Mouse (Mus musculus) lung, embryonic 15.5 days (tissue): ENCODE measurements around the gene Fam124a. TPM values are rescaled to one million over a fixed set of nuclear protein-coding genes. Genes with fewer than 3 reads are reported as not detected.
"Not testable (repeated sequence)": the region's sequence is repeated elsewhere in the genome, so short reads cannot be mapped to it uniquely, and the experiment has no call there.

Experiments used
- ATAC-seq: fragments of 200-750 bp; cut with Nextera tagmentation; 2 replicates; pipeline ENCODE4 v1.8.0; 2017; ENCODE audit warnings: moderate number of reproducible peaks, borderline replicate concordance; ENCODE audit not compliant: low FRiP score, low TSS enrichment; ENCODE audit errors: extremely low read depth
- H3K27ac ChIP-seq: fragments of 300-500 bp; sonication (generic); 2 replicates; pipeline ENCODE4 v1.5.1; 2015; ENCODE audit warnings: moderate library complexity, mild to moderate bottlenecking, inconsistent platforms
- H3K27me3 ChIP-seq: fragments of 300-500 bp; sonication (generic); 2 replicates; pipeline ENCODE4 v1.6.1; 2015; ENCODE audit warnings: inconsistent platforms
- H3K36me3 ChIP-seq: fragments of 300-500 bp; sonication (generic); 2 replicates; pipeline ENCODE4 v1.6.1; 2015; ENCODE audit warnings: inconsistent platforms
- H3K4me1 ChIP-seq: fragments of 300-500 bp; sonication (generic); 2 replicates; pipeline ENCODE4 v1.6.1; 2015; ENCODE audit warnings: inconsistent platforms
- H3K4me2 ChIP-seq: fragments of 300-500 bp; sonication (generic); 2 replicates; pipeline ENCODE4 v1.6.1; 2015; ENCODE audit warnings: inconsistent platforms, mild to moderate bottlenecking, moderate library complexity
- H3K4me3 ChIP-seq: fragments of 300-500 bp; sonication (generic); 2 replicates; pipeline ENCODE4 v1.5.1; 2015; ENCODE audit warnings: mild to moderate bottlenecking, inconsistent platforms
- H3K9ac ChIP-seq: fragments of 300-500 bp; sonication (generic); 2 replicates; pipeline ENCODE4 v1.6.1; 2015; ENCODE audit warnings: inconsistent platforms
- H3K9me3 ChIP-seq: fragments of 300-500 bp; sonication (generic); 2 replicates; pipeline ENCODE4 v1.6.1; 2016; ENCODE audit warnings: inconsistent platforms
- WGBS: fragments of 180-500 bp; shearing (Covaris S2); methylation state at CpG from one replicate; pipeline ENCODE4 v1.1.7; 2015; 5-methylcytosine and 5-hydroxymethylcytosine counted together
- polyA plus RNA-seq: library from polyadenylated mRNA; unstranded; fragments of >200 nt; fragmentation: Nextera tagmentation; extraction: Ambion mirVana; gene quantifications from 2 replicates; pipeline ENCODE4 v1.2.1, GENCODE M21; 2015

Fam124a gene
- polyA plus RNA-seq, 1 experiment from 2014 or later: 5.9 TPM

DNA sequence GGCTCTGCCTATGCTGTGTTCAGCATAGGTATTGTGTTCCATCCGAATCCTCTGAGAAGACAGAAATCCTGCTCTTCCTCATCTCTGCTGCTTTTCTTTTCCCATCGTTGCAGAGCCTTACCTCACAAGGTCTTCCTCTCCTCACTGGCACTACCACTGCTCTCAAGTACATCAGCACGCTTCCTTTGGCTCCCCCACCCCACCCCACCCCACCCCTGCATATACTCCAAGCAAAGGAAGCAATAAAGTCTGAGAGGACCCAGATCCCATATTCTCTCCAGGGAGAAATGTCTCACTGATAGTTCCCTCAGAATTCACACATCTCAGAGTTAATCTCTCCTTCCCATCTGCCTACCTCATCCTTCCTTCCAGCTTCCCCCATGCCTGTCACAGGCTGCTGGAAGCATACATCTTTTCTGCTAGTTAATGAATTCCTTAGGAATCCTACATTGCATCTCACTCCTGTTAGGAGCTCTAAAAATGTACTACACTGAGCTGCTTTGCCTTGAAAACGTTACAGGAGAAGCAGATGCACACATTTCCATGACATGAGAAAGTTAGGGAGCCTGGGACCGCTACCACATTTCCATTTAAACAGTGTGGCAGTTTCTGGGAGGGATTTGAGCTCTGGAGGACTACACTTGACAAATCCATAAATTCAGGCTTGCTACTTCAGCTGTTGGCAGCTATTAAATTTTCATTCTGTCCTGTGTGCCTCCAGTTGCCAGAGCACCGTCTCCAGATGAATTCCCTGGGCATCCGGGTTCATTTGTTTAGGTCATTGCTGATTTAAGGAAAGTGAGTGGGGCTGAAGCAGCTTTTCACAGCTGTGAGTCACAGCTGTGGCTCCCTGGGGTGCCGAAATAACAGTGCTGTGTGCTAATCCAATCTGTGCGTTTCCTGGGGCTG lies 82.2 kb downstream of the Fam124a start:
- 19% methylated on average over 9 of the region's 9 CpGs for WGBS
- Histone ChIP-seq H3K36me3 (no peaks in the 10 kb centered on the region), H3K27me3 (no peaks in the 10 kb centered on the region), H3K9me3 (no peaks in the 10 kb centered on the region), H3K4me3 (no peak overlapping the region), H3K4me2 (no peak overlapping the region), H3K27ac (no peak overlapping the region), H3K9ac (no peak overlapping the region), H3K4me1 (no peaks in the 10 kb centered on the region)
- no peak for ATAC-seq

DNA sequence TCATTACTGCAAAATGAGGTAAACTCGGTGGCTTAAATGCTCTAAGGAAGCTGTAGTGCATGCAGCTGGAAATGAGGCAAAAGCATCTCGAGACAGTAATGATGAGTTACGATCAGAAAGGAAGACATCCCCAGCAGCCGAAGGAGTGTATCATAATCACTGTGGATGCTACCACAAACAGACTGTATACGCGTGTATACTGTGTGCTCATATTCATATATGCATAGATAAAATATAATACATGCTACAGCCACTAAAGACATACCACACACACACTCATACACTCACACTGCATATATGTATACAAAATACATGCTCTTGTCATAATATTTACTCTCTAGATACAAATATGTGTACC lies 82.8 kb downstream of the Fam124a start:
- H3K36me3 ChIP-seq: no peaks in the 10 kb centered on the region
- no peak overlapping the region for H3K9ac ChIP-seq
- WGBS: 58% methylated on average over 6 of the region's 6 CpGs
- H3K27me3 ChIP-seq: no peaks in the 10 kb centered on the region
- no peak overlapping the region for H3K27ac ChIP-seq
- no peak overlapping the region for H3K4me2 ChIP-seq
- H3K9me3 ChIP-seq: no peaks in the 10 kb centered on the region
- no peak for ATAC-seq
- H3K4me1 ChIP-seq: no peaks in the 10 kb centered on the region
- no peak overlapping the region for H3K4me3 ChIP-seq

DNA sequence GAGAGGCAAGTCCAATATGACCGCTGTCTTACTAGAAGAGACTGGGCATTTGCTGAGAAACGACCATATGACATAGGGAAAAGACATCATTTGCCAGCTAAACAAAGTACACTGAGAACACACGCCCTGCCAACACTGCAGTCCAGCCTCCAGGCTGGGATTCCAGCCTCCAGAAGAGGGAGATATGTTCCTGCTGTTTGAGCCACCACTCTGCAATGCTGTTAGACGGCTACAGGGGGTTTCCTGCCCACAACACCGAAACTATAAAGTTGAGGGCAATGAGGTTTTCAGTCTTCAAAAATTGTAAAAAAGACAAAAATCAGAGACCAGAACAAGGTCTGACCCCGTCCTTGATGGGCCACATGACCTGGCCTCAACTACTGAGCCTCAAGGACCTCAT lies 83.6 kb downstream of the Fam124a start:
- no peak overlapping the region for H3K4me3 ChIP-seq
- 58% methylated on average over 6 of the region's 6 CpGs for WGBS
- no peaks in the 10 kb centered on the region for H3K4me1 ChIP-seq
- no peaks in the 10 kb centered on the region for H3K9me3 ChIP-seq
- H3K36me3 ChIP-seq: no peaks in the 10 kb centered on the region
- no peaks in the 10 kb centered on the region for H3K27me3 ChIP-seq
- ATAC-seq: no peak
- H3K27ac ChIP-seq: no peak overlapping the region
- H3K9ac ChIP-seq: no peak overlapping the region
- no peak overlapping the region for H3K4me2 ChIP-seq

GRCm38 (mm10) chr14:62639551-62639950 lies 84.0 kb downstream of the Fam124a start:
- Histone ChIP-seq H3K4me2 (no peak overlapping the region), H3K27ac (no peak overlapping the region)

GRCm38 (mm10) chr14:62640396-62640795 lies 84.9 kb downstream of the Fam124a start:
- Histone ChIP-seq H3K27ac (no peak overlapping the region), H3K4me1 (no peaks in the 10 kb centered on the region), H3K27me3 (no peaks in the 10 kb centered on the region), H3K4me2 (no peak overlapping the region), H3K9ac (no peak overlapping the region), H3K4me3 (no peak overlapping the region), H3K36me3 (no peaks in the 10 kb centered on the region), H3K9me3 (no peaks in the 10 kb centered on the region)
- ATAC-seq: no peak
- 55% methylated on average over 4 of the region's 4 CpGs for WGBS

More at GRCm38 (mm10) chr14:62639551-62639950, 84.0 kb downstream of the Fam124a start:
- H3K4me1 ChIP-seq: no peaks in the 10 kb centered on the region
- WGBS: 83% methylated on average over 5 of the region's 5 CpGs
- no peaks in the 10 kb centered on the region for H3K27me3 ChIP-seq
- no peak overlapping the region for H3K4me3 ChIP-seq
- no peaks in the 10 kb centered on the region for H3K36me3 ChIP-seq
- H3K9ac ChIP-seq: no peak overlapping the region
- no peak for ATAC-seq
- no peaks in the 10 kb centered on the region for H3K9me3 ChIP-seq

DNA sequence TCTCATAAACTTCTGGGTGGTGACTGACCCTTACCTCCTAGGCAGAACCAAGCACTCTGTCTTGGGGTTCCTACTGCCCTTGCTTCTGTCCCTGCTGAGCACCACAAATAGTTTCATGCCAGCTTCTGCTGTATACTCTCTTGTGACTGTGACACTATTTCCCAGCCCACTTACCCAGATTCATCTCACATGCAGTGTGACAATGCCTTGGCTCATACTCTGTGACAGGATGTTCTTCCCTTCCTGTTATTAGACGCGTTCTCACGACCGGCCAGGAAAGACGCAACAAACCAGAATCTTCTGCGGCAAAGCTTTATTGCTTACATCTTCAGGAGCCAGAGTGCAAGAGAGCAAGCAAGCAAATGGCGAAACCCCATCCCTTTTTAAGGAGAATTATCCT lies 86.8 kb downstream of the Fam124a start:
- 0 out of 2 replicates have a peak, but pooled peaks have one; percentile 23 for ATAC-seq
- not testable (repeated sequence) for H3K27me3 ChIP-seq, H3K4me2 ChIP-seq, H3K4me3 ChIP-seq, H3K36me3 ChIP-seq, H3K9ac ChIP-seq, H3K9me3 ChIP-seq, H3K4me1 ChIP-seq
- peak overlapping the region; percentile 31; the same call in 1 of the 2 replicates for H3K27ac ChIP-seq
- 59% methylated on average over 6 of the region's 7 CpGs for WGBS

DNA sequence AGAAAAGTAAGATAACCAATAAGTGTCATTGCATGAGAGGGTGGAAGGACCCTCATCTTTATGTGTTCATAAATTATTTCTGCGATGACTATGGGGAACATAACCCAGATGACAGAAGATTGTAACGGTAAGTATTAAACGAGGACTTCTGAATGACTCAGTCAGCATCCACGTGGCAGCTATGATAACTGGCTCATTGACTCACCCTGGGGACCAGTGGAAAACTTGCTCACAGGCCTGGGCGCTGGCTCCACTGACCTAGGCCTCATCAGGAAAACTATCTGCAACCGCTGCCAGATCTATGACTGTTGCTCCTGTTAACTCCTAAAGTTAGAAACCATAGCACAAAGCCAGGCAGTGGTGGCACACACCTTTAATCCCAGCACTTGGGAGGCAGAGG lies 92.9 kb downstream of the Fam124a start:
- no peak overlapping the region for H3K9ac ChIP-seq
- no peak for ATAC-seq
- no peaks in the 10 kb centered on the region for H3K4me1 ChIP-seq
- no peak overlapping the region for H3K4me3 ChIP-seq
- no peaks in the 10 kb centered on the region for H3K27me3 ChIP-seq
- no peak overlapping the region for H3K27ac ChIP-seq
- no peaks in the 10 kb centered on the region for H3K9me3 ChIP-seq
- no peak overlapping the region for H3K4me2 ChIP-seq
- 81% methylated on average over 6 of the region's 6 CpGs for WGBS
- H3K36me3 ChIP-seq: no peaks in the 10 kb centered on the region

- Histone ChIP-seq H3K9me3 (no peaks in the 10 kb centered on the region), H3K4me3 (no peak overlapping the region), H3K4me1 (no peaks in the 10 kb centered on the region), H3K27ac (no peak overlapping the region), H3K27me3 (no peaks in the 10 kb centered on the region), H3K4me2 (no peak overlapping the region), H3K9ac (no peak overlapping the region), H3K36me3 (no peaks in the 10 kb centered on the region)
- 60% methylated on average over 3 of the region's 3 CpGs for WGBS
- ATAC-seq: no peak
Observed at GRCm38 (mm10) chr14:62650376-62650775, 94.8 kb downstream of the Fam124a start.

GRCm38 (mm10) chr14:62651771-62652170 lies 96.2 kb downstream of the Fam124a start:
- H3K4me1 ChIP-seq: no peaks in the 10 kb centered on the region
- no peak for ATAC-seq
- H3K27ac ChIP-seq: no peak overlapping the region
- WGBS: 83% methylated on average over 3 of the region's 3 CpGs
- no peaks in the 10 kb centered on the region for H3K9me3 ChIP-seq
- H3K4me2 ChIP-seq: no peak overlapping the region
- H3K27me3 ChIP-seq: no peaks in the 10 kb centered on the region
- no peak overlapping the region for H3K4me3 ChIP-seq
- H3K36me3 ChIP-seq: no peaks in the 10 kb centered on the region
- no peak overlapping the region for H3K9ac ChIP-seq

GRCm38 (mm10) chr14:62655996-62656395 lies 100.5 kb downstream of the Fam124a start:
- Histone ChIP-seq H3K4me1 (no peaks in the 10 kb centered on the region), H3K27me3 (no peaks in the 10 kb centered on the region), H3K9me3 (no peaks in the 10 kb centered on the region), H3K27ac (no peak overlapping the region), H3K9ac (no peak overlapping the region), H3K4me3 (no peak overlapping the region), H3K4me2 (no peak overlapping the region), H3K36me3 (no peaks in the 10 kb centered on the region)
- 79% methylated on average over 7 of the region's 7 CpGs for WGBS
- no peak for ATAC-seq

DNA sequence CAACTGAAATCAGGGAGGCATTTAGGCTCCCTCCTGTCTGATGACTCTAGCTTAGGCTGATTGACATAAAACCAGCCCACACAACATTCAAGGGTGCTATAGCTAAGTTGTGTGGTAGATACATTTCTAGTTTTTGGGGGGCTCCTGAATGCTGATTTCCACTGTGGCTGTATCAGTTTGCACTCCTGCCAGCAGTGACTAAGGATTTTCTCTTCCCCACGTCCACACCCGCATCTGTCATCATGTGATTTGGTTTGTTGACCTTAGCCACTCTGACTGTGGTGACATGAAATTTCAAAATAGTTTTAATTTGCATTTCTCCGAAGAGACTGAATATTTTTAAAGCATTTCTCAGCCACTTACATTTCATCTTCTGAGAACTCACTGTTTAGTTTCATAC lies 101.9 kb downstream of the Fam124a start:
- no peak overlapping the region for H3K4me3 ChIP-seq
- no peak overlapping the region for H3K9ac ChIP-seq
- no peaks in the 10 kb centered on the region for H3K36me3 ChIP-seq
- no peaks in the 10 kb centered on the region for H3K27me3 ChIP-seq
- ATAC-seq: no peak
- no peak overlapping the region for H3K4me2 ChIP-seq
- no peaks in the 10 kb centered on the region for H3K9me3 ChIP-seq
- H3K4me1 ChIP-seq: no peaks in the 10 kb centered on the region
- H3K27ac ChIP-seq: no peak overlapping the region
- 46% methylated on average over 3 of the region's 3 CpGs for WGBS
